Mouse (Mus musculus) limb, embryonic 13.5 days (tissue): ENCODE measurements around the gene Ntsr1. TPM values are rescaled to one million over a fixed set of nuclear protein-coding genes. Genes with fewer than 3 reads are reported as not detected.

Experiments
- polyA plus RNA-seq: library from polyadenylated mRNA; unstranded; fragments of >200 nt; fragmentation: Nextera tagmentation; extraction: Ambion mirVana; gene quantifications from 2 replicates; pipeline ENCODE4 v1.2.1, GENCODE M21; 2015

Ntsr1 gene
- polyA plus RNA-seq, 1 experiment from 2014 or later, result 0.29 TPM

Other genes starting within 250 kb of the Ntsr1 start
- gene Rps21, start 242.6 kb upstream of the Ntsr1 start, polyA plus RNA-seq, result 572 and 605 TPM in 2 replicates
- 14.7 and 16.6 TPM in 2 replicates for gene Cables2, start 226.5 kb upstream of the Ntsr1 start, polyA plus RNA-seq
- 1.00 and 1.2 TPM in 2 replicates for gene Rbbp8nl, start 210.1 kb upstream of the Ntsr1 start, polyA plus RNA-seq
- 0.06 TPM in 1 of 2 replicates, not detected in the other for gene Gata5, start 165.3 kb upstream of the Ntsr1 start, polyA plus RNA-seq
- 0.40 and 0.90 TPM in 2 replicates for gene Slco4a1, start 43.7 kb upstream of the Ntsr1 start, polyA plus RNA-seq
- 35.0 and 39.2 TPM in 2 replicates for gene Mrgbp, start 81.3 kb downstream of the Ntsr1 start, polyA plus RNA-seq
- 85.0 and 88.1 TPM in 2 replicates for gene Ogfr, start 89.3 kb downstream of the Ntsr1 start, polyA plus RNA-seq
- gene Col9a3, start 97.8 kb downstream of the Ntsr1 start, polyA plus RNA-seq, result 426 and 449 TPM in 2 replicates
- 0.55 and 0.59 TPM in 2 replicates for gene Tcfl5, start 142.7 kb downstream of the Ntsr1 start, polyA plus RNA-seq
- gene Dido1, start 210.0 kb downstream of the Ntsr1 start, polyA plus RNA-seq, result 30.4 and 31.5 TPM in 2 replicates
- gene Gid8, start 210.1 kb downstream of the Ntsr1 start, polyA plus RNA-seq, result 63.0 and 63.8 TPM in 2 replicates
- gene Slc17a9, start 225.3 kb downstream of the Ntsr1 start, polyA plus RNA-seq, result 0.62 and 0.98 TPM in 2 replicates